Mouse (Mus musculus) CH12.LX (cell line): Measurements from ENCODE around the gene Adam15.

Experiments used
- CTCF ChIP-seq, 2 experiments: IDR thresholded peaks in 1 of 2; conservative IDR thresholded peaks in 1 of 2; 2 replicates each; pipeline ENCODE4 v1.5.1; 2011 to 2012; ENCODE audit warnings: low read depth in 2 of 2, low read length in 2 of 2, improper control_type of control experiment in 1 of 2, inconsistent platforms in 1 of 2, mild to moderate bottlenecking in 1 of 2, moderate library complexity in 1 of 2
- JUN ChIP-seq: IDR thresholded peaks from 2 replicates; pipeline ENCODE4 v1.6.1; 2011; ENCODE audit warnings: low read depth, mild to moderate bottlenecking, low read length, improper control_type of control experiment, moderate library complexity; ENCODE audit not compliant: insufficient read depth
- MAX ChIP-seq: IDR thresholded peaks from 2 replicates; pipeline ENCODE4 v1.6.1; 2011; ENCODE audit warnings: low read length, improper control_type of control experiment
- MEF2A ChIP-seq: IDR thresholded peaks from 2 replicates; pipeline ENCODE4 v1.6.1; 2014; ENCODE audit warnings: low read depth, mild to moderate bottlenecking, inconsistent platforms, low read length, improper control_type of control experiment, borderline replicate concordance
- NRF1 ChIP-seq: IDR thresholded peaks from 2 replicates; pipeline ENCODE4 v1.6.1; 2014; ENCODE audit warnings: low read depth, mild to moderate bottlenecking, inconsistent platforms, low read length, improper control_type of control experiment, moderate library complexity
- POLR2A ChIP-seq: IDR thresholded peaks from 2 replicates; pipeline ENCODE4 v1.6.1; 2011; ENCODE audit warnings: low read depth, mild to moderate bottlenecking, improper control_type of control experiment, low read length
- POLR2AphosphoS2 ChIP-seq: IDR thresholded peaks from 2 replicates; pipeline ENCODE4 v1.6.1; 2011; ENCODE audit warnings: low read depth, low read length, improper control_type of control experiment
- SIN3A ChIP-seq: IDR thresholded peaks from 2 replicates; pipeline ENCODE4 v1.6.1; 2012; ENCODE audit warnings: low read length, improper control_type of control experiment, inconsistent platforms
- SMC3 ChIP-seq: IDR thresholded peaks from 2 replicates; pipeline ENCODE4 v1.6.1; 2011; ENCODE audit warnings: low read depth, low read length, improper control_type of control experiment
- TCF12 ChIP-seq: IDR thresholded peaks from 2 replicates; pipeline ENCODE4 v1.6.1; 2014; ENCODE audit warnings: low read depth, mild to moderate bottlenecking, inconsistent platforms, low read length, improper control_type of control experiment
- ZC3H11A ChIP-seq: IDR thresholded peaks from 2 replicates; pipeline ENCODE4 v1.6.1; 2012; ENCODE audit warnings: low read depth, mild to moderate bottlenecking, inconsistent platforms, low read length, improper control_type of control experiment
- ZMIZ1 ChIP-seq: IDR thresholded peaks from 2 replicates; pipeline ENCODE4 v1.6.1; 2012; ENCODE audit warnings: low read depth, mild to moderate bottlenecking, inconsistent platforms, low read length, improper control_type of control experiment

GRCm38 (mm10) chr3:89304440-89304839 lies 45.4 kb downstream of the Adam15 start:
- no peak for TF ChIP-seq CTCF (conservative IDR thresholded peaks at IDR 0.05 in 1 of 2, IDR thresholded peaks at IDR 0.05 in 1 of 2; ENCODE audit: low read depth in 2 of 2, low read length in 2 of 2)
- TF ChIP-seq MAX = no peak
- TF ChIP-seq MEF2A = no peak
- no peak for TF ChIP-seq ZC3H11A
- TF ChIP-seq TCF12 = no peak
- TF ChIP-seq JUN = no peak
- TF ChIP-seq SIN3A = no peak
- no peak for TF ChIP-seq SMC3
- no peak for TF ChIP-seq POLR2AphosphoS2
- no peak for TF ChIP-seq ZMIZ1
- no peak for TF ChIP-seq NRF1
- no peak for TF ChIP-seq POLR2A
